Mouse (Mus musculus): ENCODE measurements around the gene Myo5a. TPM values are rescaled to one million over a fixed set of nuclear protein-coding genes. Genes with fewer than 3 reads are reported as not detected.

Myo5a gene
- polyA plus RNA-seq, 1 experiment from 2014 or later, result 33.5 TPM

DNA sequence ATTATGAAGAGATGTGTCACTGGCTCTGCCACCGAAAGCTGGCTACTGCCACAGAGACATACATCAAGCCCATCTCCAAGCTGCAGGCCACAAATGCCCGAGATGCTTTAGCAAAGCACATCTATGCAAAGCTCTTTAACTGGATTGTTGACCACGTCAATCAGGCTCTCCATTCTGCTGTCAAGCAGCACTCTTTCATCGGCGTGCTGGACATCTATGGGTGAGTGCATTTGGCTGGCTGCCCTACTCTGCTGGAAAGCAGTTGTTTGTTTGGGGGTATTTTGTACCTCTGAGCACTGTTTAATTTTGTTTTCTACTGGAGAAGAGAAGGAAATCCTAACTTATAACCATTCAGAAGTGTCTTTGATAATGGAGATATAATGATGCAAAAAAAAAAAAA lies 76.1 kb downstream of the Myo5a start:
- H3K9ac ChIP-seq, result no peak overlapping the region
- H3K9me3 ChIP-seq, result no peaks in the 10 kb centered on the region
- no peak for ATAC-seq (ENCODE audit: low read depth)
- no peak overlapping the region for H3K4me3 ChIP-seq
- H3K27ac ChIP-seq (replicated peaks), result no peak overlapping the region
- no peak overlapping the region for H3K4me2 ChIP-seq
- H3K36me3 ChIP-seq, result peaks cover 66% of the 10 kb centered on the region
- no peaks in the 10 kb centered on the region for H3K4me1 ChIP-seq (replicated peaks)
- WGBS, result 54% methylated on average over 5 of the region's 5 CpGs
- no peaks in the 10 kb centered on the region for H3K27me3 ChIP-seq

DNA sequence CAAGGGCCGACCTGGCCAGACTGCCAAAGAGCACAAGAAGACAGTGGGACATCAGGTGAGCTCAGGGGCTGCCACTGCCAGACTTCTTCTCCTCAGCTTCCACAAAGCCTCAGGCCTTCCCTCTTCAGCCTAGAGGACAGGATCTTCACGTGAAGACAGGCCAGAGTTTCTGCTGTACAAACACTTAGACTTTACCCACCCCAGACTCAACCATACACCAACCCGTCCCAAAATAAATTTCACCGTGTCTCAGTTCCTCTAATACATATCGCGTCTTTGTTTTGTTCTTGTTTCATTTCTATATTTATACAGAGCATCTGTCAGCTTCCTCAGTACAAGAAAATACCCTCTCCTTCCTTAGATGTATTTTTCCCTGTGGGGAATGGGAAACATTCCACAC lies 89.7 kb downstream of the Myo5a start:
- H3K36me3 ChIP-seq, result peaks cover 57% of the 10 kb centered on the region
- H3K4me1 ChIP-seq (replicated peaks), result no peaks in the 10 kb centered on the region
- H3K9ac ChIP-seq, result no peak overlapping the region
- no peaks in the 10 kb centered on the region for H3K9me3 ChIP-seq
- no peak overlapping the region for H3K4me3 ChIP-seq
- WGBS, result 91% methylated on average over 6 of the region's 6 CpGs
- H3K27ac ChIP-seq (replicated peaks), result no peak overlapping the region
- H3K4me2 ChIP-seq, result no peak overlapping the region
- ATAC-seq (ENCODE audit: low read depth), result no peak
- H3K27me3 ChIP-seq, result no peaks in the 10 kb centered on the region

GRCm38 (mm10) chr9:75163650-75164049 lies 92.8 kb downstream of the Myo5a start:
- ATAC-seq (ENCODE audit: low read depth), result no peak
- Histone ChIP-seq H3K4me3 (no peak overlapping the region), H3K36me3 (peaks cover 63% of the 10 kb centered on the region)

DNA sequence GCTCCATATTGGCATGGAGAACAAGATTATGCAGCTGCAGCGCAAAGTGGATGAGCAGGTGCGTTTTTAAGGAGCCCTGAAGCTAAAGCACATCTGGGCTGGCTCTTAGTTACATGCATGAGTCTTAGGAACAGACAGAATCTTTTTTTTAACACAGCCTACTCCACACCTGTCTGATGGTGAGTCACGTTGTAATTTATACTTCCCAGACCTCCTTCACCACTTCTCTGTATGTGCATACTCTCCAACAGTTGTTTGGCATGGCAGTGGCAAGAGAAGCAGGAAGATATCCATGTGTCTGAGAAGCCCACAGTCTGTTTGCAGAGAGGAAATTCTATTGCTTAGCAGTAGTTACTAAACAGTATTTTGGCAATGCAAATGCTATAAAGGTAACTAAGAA lies 100.9 kb downstream of the Myo5a start:
- Histone ChIP-seq H3K9me3 (no peaks in the 10 kb centered on the region), H3K9ac (no peak overlapping the region), H3K4me1 (replicated peaks) (no peaks in the 10 kb centered on the region), H3K36me3 (peaks cover 72% of the 10 kb centered on the region), H3K4me2 (no peak overlapping the region), H3K4me3 (no peak overlapping the region), H3K27me3 (no peaks in the 10 kb centered on the region), H3K27ac (replicated peaks) (no peak overlapping the region)
- WGBS, result 93% methylated on average over 3 of the region's 3 CpGs
- no peak for ATAC-seq (ENCODE audit: low read depth)

More at GRCm38 (mm10) chr9:75163650-75164049, 92.8 kb downstream of the Myo5a start:
- no peak overlapping the region for H3K4me2 ChIP-seq
- H3K9me3 ChIP-seq, result no peaks in the 10 kb centered on the region
- no peak overlapping the region for H3K27ac ChIP-seq (replicated peaks)
- no peak overlapping the region for H3K9ac ChIP-seq
- H3K4me1 ChIP-seq (replicated peaks), result no peaks in the 10 kb centered on the region
- no peaks in the 10 kb centered on the region for H3K27me3 ChIP-seq

- peaks cover 77% of the 10 kb centered on the region for H3K36me3 ChIP-seq
- no peak for ATAC-seq (ENCODE audit: low read depth)
- no peaks in the 10 kb centered on the region for H3K4me1 ChIP-seq (replicated peaks)
- H3K4me2 ChIP-seq, result no peak overlapping the region
- H3K27me3 ChIP-seq, result no peaks in the 10 kb centered on the region
- no peak overlapping the region for H3K9ac ChIP-seq
- 84% methylated on average over 3 of the region's 3 CpGs for WGBS
- H3K4me3 ChIP-seq, result no peak overlapping the region
- no peak overlapping the region for H3K27ac ChIP-seq (replicated peaks)
- no peaks in the 10 kb centered on the region for H3K9me3 ChIP-seq
These were observed 116.9 kb downstream of the Myo5a start for GRCm38 (mm10) chr9:75187646-75188260.

DNA sequence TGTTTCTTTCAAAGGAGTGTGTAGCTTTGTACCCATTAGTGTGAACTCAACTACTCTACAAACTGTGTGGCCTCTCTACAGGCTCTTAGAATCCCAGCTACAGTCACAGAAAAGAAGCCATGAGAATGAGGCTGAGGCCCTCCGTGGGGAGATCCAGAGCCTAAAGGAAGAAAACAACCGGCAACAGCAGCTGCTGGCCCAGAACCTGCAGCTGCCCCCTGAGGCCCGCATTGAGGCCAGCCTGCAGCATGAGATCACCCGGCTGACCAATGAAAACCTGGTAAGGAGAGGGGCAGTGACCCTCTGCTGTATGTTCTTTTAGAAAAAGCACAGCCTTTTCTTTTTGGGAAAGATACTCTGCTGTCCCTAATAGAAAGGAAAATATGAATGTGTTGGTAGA lies 123.0 kb downstream of the Myo5a start:
- no peak overlapping the region for H3K4me3 ChIP-seq
- no peak overlapping the region for H3K4me2 ChIP-seq
- H3K4me1 ChIP-seq (replicated peaks), result no peaks in the 10 kb centered on the region
- WGBS, result 47% methylated on average over 4 of the region's 4 CpGs
- H3K27ac ChIP-seq (replicated peaks), result no peak overlapping the region
- no peak overlapping the region for H3K9ac ChIP-seq
- no peak for ATAC-seq (ENCODE audit: low read depth)
- H3K27me3 ChIP-seq, result no peaks in the 10 kb centered on the region
- no peaks in the 10 kb centered on the region for H3K9me3 ChIP-seq
- H3K36me3 ChIP-seq, result peaks cover 63% of the 10 kb centered on the region

- Histone ChIP-seq H3K9me3 (no peaks in the 10 kb centered on the region), H3K36me3 (peaks cover 58% of the 10 kb centered on the region)
- 76% methylated on average over 2 of the region's 2 CpGs for WGBS
These were observed 125.5 kb downstream of the Myo5a start for GRCm38 (mm10) chr9:75196335-75196734.

GRCm38 (mm10) chr9:75197297-75197696 lies 126.5 kb downstream of the Myo5a start:
- Histone ChIP-seq H3K27me3 (no peaks in the 10 kb centered on the region), H3K9me3 (no peaks in the 10 kb centered on the region), H3K27ac (replicated peaks) (no peak overlapping the region), H3K9ac (no peak overlapping the region), H3K36me3 (peaks cover 63% of the 10 kb centered on the region), H3K4me3 (no peak overlapping the region), H3K4me2 (no peak overlapping the region), H3K4me1 (replicated peaks) (no peaks in the 10 kb centered on the region)
- ATAC-seq (ENCODE audit: low read depth), result peak; percentile 76
- WGBS, result 54% methylated on average over 6 of the region's 6 CpGs

More at GRCm38 (mm10) chr9:75196335-75196734, 125.5 kb downstream of the Myo5a start:
- no peaks in the 10 kb centered on the region for H3K27me3 ChIP-seq
- H3K9ac ChIP-seq, result no peak overlapping the region
- no peak overlapping the region for H3K27ac ChIP-seq (replicated peaks)
- no peak overlapping the region for H3K4me3 ChIP-seq
- ATAC-seq (ENCODE audit: low read depth), result no peak
- H3K4me1 ChIP-seq (replicated peaks), result no peaks in the 10 kb centered on the region
- no peak overlapping the region for H3K4me2 ChIP-seq

DNA sequence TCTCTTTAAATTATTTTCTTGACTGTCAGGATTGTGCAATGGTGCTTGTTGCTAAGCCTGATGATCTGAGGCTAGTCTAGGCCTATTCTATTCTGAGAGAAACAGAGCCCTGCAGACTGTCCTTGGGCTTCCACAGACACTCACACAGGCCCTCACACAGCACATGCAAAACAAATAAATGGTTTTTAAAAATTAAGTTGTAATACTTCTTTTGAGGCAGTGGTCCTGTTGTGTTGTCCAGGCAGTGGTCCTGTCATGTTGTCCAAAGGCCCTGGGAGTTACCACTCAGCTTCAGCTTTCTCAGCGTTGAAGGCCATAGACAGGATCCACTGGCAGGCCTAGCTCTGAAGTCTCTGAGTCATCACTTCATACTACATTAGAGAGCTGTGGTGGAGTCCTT lies 130.7 kb downstream of the Myo5a start:
- H3K36me3 ChIP-seq, result peaks cover 73% of the 10 kb centered on the region
- H3K9me3 ChIP-seq, result no peaks in the 10 kb centered on the region
- H3K4me3 ChIP-seq, result no peak overlapping the region
- H3K4me1 ChIP-seq (replicated peaks), result no peaks in the 10 kb centered on the region
- H3K27ac ChIP-seq (replicated peaks), result no peak overlapping the region
- H3K4me2 ChIP-seq, result no peak overlapping the region
- 100% methylated on average over 1 of the region's 1 CpGs for WGBS
- no peak overlapping the region for H3K9ac ChIP-seq
- no peaks in the 10 kb centered on the region for H3K27me3 ChIP-seq
- no peak for ATAC-seq (ENCODE audit: low read depth)

- Histone ChIP-seq H3K36me3 (peaks cover 75% of the 10 kb centered on the region), H3K9me3 (no peaks in the 10 kb centered on the region), H3K4me2 (no peak overlapping the region), H3K4me1 (replicated peaks) (no peaks in the 10 kb centered on the region), H3K27me3 (no peaks in the 10 kb centered on the region), H3K27ac (replicated peaks) (no peak overlapping the region), H3K9ac (no peak overlapping the region), H3K4me3 (no peak overlapping the region)
- ATAC-seq (ENCODE audit: low read depth), result no peak
- 92% methylated on average over 2 of the region's 2 CpGs for WGBS
These were observed 131.2 kb downstream of the Myo5a start for GRCm38 (mm10) chr9:75202036-75202435.

GRCm38 (mm10) chr9:75209246-75209645 lies 138.4 kb downstream of the Myo5a start:
- H3K9ac ChIP-seq, result no peak overlapping the region
- H3K36me3 ChIP-seq, result peaks cover 77% of the 10 kb centered on the region
- no peak for ATAC-seq (ENCODE audit: low read depth)
- H3K27ac ChIP-seq (replicated peaks), result no peak overlapping the region
- H3K27me3 ChIP-seq, result no peaks in the 10 kb centered on the region
- no peak overlapping the region for H3K4me3 ChIP-seq
- H3K9me3 ChIP-seq, result no peaks in the 10 kb centered on the region
- H3K4me1 ChIP-seq (replicated peaks), result no peaks in the 10 kb centered on the region
- H3K4me2 ChIP-seq, result no peak overlapping the region
- WGBS, result 88% methylated on average over 1 of the region's 1 CpGs

- ATAC-seq (ENCODE audit: low read depth), result no peak
- H3K9ac ChIP-seq, result no peak overlapping the region
- H3K27ac ChIP-seq (replicated peaks), result no peak overlapping the region
- no peaks in the 10 kb centered on the region for H3K4me1 ChIP-seq (replicated peaks)
- 79% methylated on average over 2 of the region's 2 CpGs for WGBS
- no peak overlapping the region for H3K4me2 ChIP-seq
- H3K27me3 ChIP-seq, result no peaks in the 10 kb centered on the region
- no peak overlapping the region for H3K4me3 ChIP-seq
- H3K36me3 ChIP-seq, result peaks cover 76% of the 10 kb centered on the region
- no peaks in the 10 kb centered on the region for H3K9me3 ChIP-seq
These were observed 139.5 kb downstream of the Myo5a start for GRCm38 (mm10) chr9:75210269-75210668.

DNA sequence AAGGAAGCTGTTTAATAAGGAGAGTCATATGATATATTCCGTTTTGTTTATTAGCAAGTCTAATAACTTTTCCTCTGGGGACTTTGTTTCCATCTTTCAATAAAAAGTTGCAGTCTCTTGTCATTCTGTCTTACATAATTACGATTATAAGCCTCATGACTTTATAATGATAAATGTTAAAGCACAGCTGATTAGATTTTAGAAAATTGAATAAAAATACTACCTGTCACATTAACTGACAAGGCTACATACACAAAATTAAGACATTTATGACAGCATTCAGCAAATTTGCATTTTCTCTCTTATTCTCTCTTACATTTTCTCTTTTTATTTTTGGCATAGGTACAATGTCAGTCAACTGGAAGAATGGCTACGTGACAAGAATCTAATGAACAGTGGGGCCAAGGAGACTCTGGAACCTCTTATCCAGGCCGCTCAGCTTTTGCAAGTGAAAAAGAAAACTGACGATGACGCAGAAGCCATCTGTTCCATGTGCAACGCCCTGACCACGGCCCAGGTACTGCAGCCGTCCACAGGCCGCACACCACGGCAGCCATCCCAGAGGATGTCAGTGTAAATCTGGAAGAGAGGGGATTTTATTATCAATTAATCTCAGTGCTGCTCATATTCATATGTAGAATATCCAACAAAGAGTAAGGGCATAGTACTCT lies 144.1 kb downstream of the Myo5a start:
- Histone ChIP-seq H3K27ac (replicated peaks) (no peak overlapping the region), H3K27me3 (no peaks in the 10 kb centered on the region), H3K4me1 (replicated peaks) (no peaks in the 10 kb centered on the region), H3K36me3 (peaks cover 77% of the 10 kb centered on the region), H3K4me3 (no peak overlapping the region), H3K9ac (no peak overlapping the region), H3K4me2 (no peak overlapping the region), H3K9me3 (no peaks in the 10 kb centered on the region)
- ATAC-seq (ENCODE audit: low read depth), result no peak
- WGBS, result 93% methylated on average over 11 of the region's 11 CpGs

All from neural tube, embryonic 13.5 days (tissue).